Mouse (Mus musculus) liver, adult 2 months (tissue): ENCODE results near the gene Olfr412.

Experiments used
- CTCF ChIP-seq: fragments of 200-500 bp; IDR thresholded peaks from 2 replicates; pipeline ENCODE4 v1.5.1; 2011; ENCODE audit warnings: low read depth, low read length, control low read depth
- POLR2A ChIP-seq: fragments of 200-500 bp; IDR thresholded peaks from 2 replicates; pipeline ENCODE4 v1.6.1; 2011; ENCODE audit warnings: low read length, control low read depth; ENCODE audit not compliant: insufficient read depth; ENCODE audit errors: extremely low read depth

DNA sequence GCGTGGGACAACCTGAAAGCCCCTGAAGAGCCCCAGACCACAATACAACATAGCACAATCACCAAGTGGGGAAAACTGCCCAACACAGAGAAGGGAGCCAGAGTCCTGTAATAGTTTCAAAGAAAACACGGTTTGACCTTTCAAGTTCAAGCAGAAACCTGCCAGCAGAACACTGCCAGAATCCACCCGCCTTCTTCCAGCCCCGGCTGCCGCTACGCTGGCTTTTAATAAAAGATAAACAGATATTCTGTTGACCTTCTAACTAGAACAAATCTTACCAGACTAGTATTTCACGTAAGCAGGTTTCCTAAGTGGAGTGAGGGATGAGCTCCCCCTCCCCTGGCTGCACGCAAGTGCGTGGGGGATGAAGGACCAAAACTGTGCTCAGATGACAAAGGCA is 23.8 kb downstream of the Olfr412 start:
- TF ChIP-seq CTCF (no peak), POLR2A (no peak)
